Comparison of ENCODE assay signal across 35 mouse cellular contexts in genomic region chr3:56238228-56238627, GRCm38 (mm10).
"Had no signal": no experiment of that assay in that cellular context is flagged by ENCODE, and none has a peak within 500 bp of the region (broad histone marks: within the 10 kb centered on the region; RNA-seq: fewer than 3 reads in every experiment).

No protein-coding gene starts in this region.

- H3K4me1 ChIP-seq: hindbrain, embryonic 10.5 days; hindbrain, embryonic 12.5 days; hindbrain, embryonic 13.5 days; hindbrain, embryonic 15.5 days; intestine, embryonic 15.5 days; kidney, embryonic 15.5 days had no signal

- H3K9ac ChIP-seq: heart, embryonic 12.5 days; heart, embryonic 13.5 days; heart, embryonic 15.5 days; hindbrain, embryonic 12.5 days; hindbrain, embryonic 13.5 days; hindbrain, embryonic 14.5 days; hindbrain, embryonic 15.5 days; intestine, embryonic 15.5 days; kidney, embryonic 15.5 days had no signal

- ATAC-seq: hindbrain, embryonic 16.5 days; hindbrain, postnatal 0 days; inflammation-experienced regulatory T-cells, adult 6 months; intestine, embryonic 15.5 days; intestine, embryonic 16.5 days; intestine, postnatal 0 days had no signal

- H3K27ac ChIP-seq: heart, embryonic 10.5 days; heart, embryonic 13.5 days; heart, embryonic 15.5 days; hindbrain, embryonic 10.5 days; hindbrain, embryonic 12.5 days; hindbrain, embryonic 13.5 days; hindbrain, embryonic 14.5 days; hindbrain, embryonic 15.5 days; hindbrain, postnatal 0 days; intestine, embryonic 15.5 days; kidney, embryonic 15.5 days; kidney, postnatal 0 days; layer of hippocampus, adult 2 months; left cerebral cortex, adult 2 months had no signal

- H3K36me3 ChIP-seq: heart, embryonic 10.5 days; heart, embryonic 12.5 days; heart, embryonic 13.5 days; heart, embryonic 15.5 days; hindbrain, embryonic 10.5 days; hindbrain, embryonic 12.5 days; hindbrain, embryonic 13.5 days; hindbrain, embryonic 15.5 days; intestine, embryonic 15.5 days; kidney, embryonic 15.5 days had no signal

- H3K4me2 ChIP-seq: heart, embryonic 11.5 days; heart, embryonic 12.5 days; heart, embryonic 13.5 days; heart, embryonic 15.5 days; hindbrain, embryonic 12.5 days; hindbrain, embryonic 13.5 days; hindbrain, embryonic 14.5 days; hindbrain, embryonic 15.5 days; intestine, embryonic 15.5 days; kidney, embryonic 15.5 days had no signal

- H3K4me3 ChIP-seq: heart, embryonic 10.5 days; heart, embryonic 12.5 days; heart, embryonic 13.5 days; heart, embryonic 15.5 days; hindbrain, embryonic 10.5 days; hindbrain, embryonic 12.5 days; hindbrain, embryonic 13.5 days; hindbrain, embryonic 15.5 days; intestine, embryonic 15.5 days; kidney, embryonic 15.5 days; layer of hippocampus, adult 2 months; left cerebral cortex, adult 2 months had no signal

- H3K27me3 ChIP-seq: heart, embryonic 12.5 days; heart, embryonic 13.5 days; heart, embryonic 15.5 days; hindbrain, embryonic 12.5 days; hindbrain, embryonic 13.5 days; hindbrain, embryonic 15.5 days; intestine, embryonic 15.5 days; kidney, embryonic 15.5 days had no signal

- H3K9me3 ChIP-seq: heart, embryonic 10.5 days; heart, embryonic 13.5 days; heart, embryonic 15.5 days; hindbrain, embryonic 10.5 days; hindbrain, embryonic 12.5 days; hindbrain, embryonic 13.5 days; hindbrain, embryonic 15.5 days; intestine, embryonic 15.5 days; kidney, embryonic 15.5 days had no signal

- DNase-seq: heart, postnatal 10 days; heart, postnatal 14 days; heart, postnatal 36 days; kidney, adult 11 months; kidney, adult 18-20 months; kidney, adult 2 months; kidney, adult 8-10 months; kidney, adult 9 months; kidney, postnatal 10 days; kidney, postnatal 14 days; kidney, postnatal 25 days; kidney, postnatal 36 days; kidney, postnatal 4 days; layer of hippocampus, adult 9-11 months; layer of hippocampus, postnatal 36 days had no signal
